Mouse (Mus musculus): ENCODE results near the gene Gck. TPM values are rescaled to one million over a fixed set of nuclear protein-coding genes. Genes with fewer than 3 reads are reported as not detected.

Gck gene
- polyA plus RNA-seq (2015; fragmentation: Nextera tagmentation; extraction: Ambion mirVana) = 2.4 and 3.5 TPM in 2 replicates

- peak; percentile 70; the same call in 1 of the 2 replicates for ATAC-seq (ENCODE audit: insufficient number of reproducible peaks, low FRiP score, low TSS enrichment, low read depth)
- H3K27me3 ChIP-seq = no peaks in the 10 kb centered on the region
- peak within 1 kb of the TSS; percentile 53; the same call in 1 of the 2 replicates for H3K27ac ChIP-seq (replicated peaks)
- 67% methylated on average over 8 of the region's 8 CpGs for WGBS
- no peaks in the 10 kb centered on the region for H3K9me3 ChIP-seq (replicated peaks)
- H3K4me3 ChIP-seq (replicated peaks) = no peak within 1 kb of the TSS
- no peak within 1 kb of the TSS for H3K9ac ChIP-seq
- H3K36me3 ChIP-seq = no peaks in the 10 kb centered on the region
- peaks cover 20% of the 10 kb centered on the region for H3K4me1 ChIP-seq
- H3K4me2 ChIP-seq (replicated peaks) = no peak within 1 kb of the TSS
Observed at GRCm38 (mm10) chr11:5949586-5950352, at the start of gene Gck. Gene Gck (minus strand): TSS chr11:5950081.

DNA sequence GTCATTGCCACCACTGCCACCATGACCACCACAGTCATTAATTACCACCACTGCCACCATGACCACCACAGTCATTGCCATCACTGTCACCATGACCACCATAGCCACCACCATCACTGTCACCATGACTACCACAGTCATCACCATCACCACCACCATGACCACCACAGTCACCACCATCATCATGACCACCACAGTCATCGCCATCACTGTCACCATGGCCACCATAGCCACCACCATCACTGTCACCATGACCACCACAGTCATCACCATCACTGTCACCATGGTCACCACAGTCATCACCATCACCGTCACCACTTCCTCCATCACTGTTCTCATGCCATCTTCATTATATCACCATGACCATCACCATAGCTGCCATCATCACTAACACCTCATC, 48.6 kb upstream of the Gck start:
- no peak overlapping the region for H3K9ac ChIP-seq
- no peaks in the 10 kb centered on the region for H3K9me3 ChIP-seq (replicated peaks)
- H3K36me3 ChIP-seq = no peaks in the 10 kb centered on the region
- no peak overlapping the region for H3K27ac ChIP-seq (replicated peaks)
- ATAC-seq (ENCODE audit: insufficient number of reproducible peaks, low FRiP score, low TSS enrichment, low read depth) = no peak
- H3K4me3 ChIP-seq (replicated peaks) = no peak overlapping the region
- WGBS = 93% methylated on average over 2 of the region's 2 CpGs
- peaks cover 31% of the 10 kb centered on the region for H3K4me1 ChIP-seq
- H3K27me3 ChIP-seq = no peaks in the 10 kb centered on the region
- H3K4me2 ChIP-seq (replicated peaks) = no peak overlapping the region

DNA sequence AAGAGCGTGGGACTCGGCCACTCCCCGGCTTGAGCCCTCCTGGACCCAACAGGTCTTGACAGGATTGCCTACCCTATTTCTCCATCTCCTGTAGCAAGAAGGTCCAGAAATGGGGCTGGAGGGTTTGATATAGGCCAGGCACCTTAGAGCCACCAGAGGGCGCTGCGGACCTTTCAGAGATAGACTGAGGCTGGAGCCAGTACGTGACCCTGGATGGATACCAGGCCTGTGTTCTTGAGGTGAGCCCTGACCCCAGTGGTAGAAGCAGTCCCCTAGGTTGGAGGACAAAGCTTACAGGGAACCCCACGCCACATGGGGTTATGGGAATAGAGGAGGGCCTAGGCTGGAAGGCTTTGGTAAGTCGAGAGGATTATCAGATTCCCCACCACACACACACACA, 46.1 kb upstream of the Gck start:
- Histone ChIP-seq H3K9me3 (replicated peaks) (no peaks in the 10 kb centered on the region), H3K36me3 (no peaks in the 10 kb centered on the region), H3K4me1 (peaks cover 19% of the 10 kb centered on the region), H3K9ac (no peak overlapping the region), H3K4me2 (replicated peaks) (no peak overlapping the region), H3K4me3 (replicated peaks) (no peak overlapping the region), H3K27ac (replicated peaks) (no peak overlapping the region), H3K27me3 (no peaks in the 10 kb centered on the region)
- 11% methylated on average over 8 of the region's 8 CpGs for WGBS
- no peak for ATAC-seq (ENCODE audit: insufficient number of reproducible peaks, low FRiP score, low TSS enrichment, low read depth)

DNA sequence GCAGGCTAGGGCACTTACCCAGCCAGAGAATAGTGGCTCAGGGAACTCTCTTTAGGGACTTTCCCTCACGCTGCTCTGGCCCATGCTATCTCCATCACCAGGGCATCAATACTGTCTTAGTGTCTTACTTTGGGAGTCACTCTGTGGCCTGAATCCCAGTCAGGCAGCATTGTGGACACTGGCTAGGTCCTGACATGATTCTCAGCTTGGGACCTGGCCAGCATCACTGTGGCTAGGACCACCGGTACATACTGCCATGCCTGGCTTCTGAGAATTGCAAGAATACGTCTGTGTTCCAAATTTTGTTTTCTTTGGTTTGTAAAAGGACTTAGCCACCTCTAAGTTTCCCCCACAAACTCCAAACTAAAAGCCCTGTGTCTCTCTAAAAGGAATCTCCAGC, 45.0 kb upstream of the Gck start:
- no peak for ATAC-seq (ENCODE audit: insufficient number of reproducible peaks, low FRiP score, low TSS enrichment, low read depth)
- 72% methylated on average over 3 of the region's 3 CpGs for WGBS
- H3K4me3 ChIP-seq (replicated peaks) = no peak overlapping the region
- no peak overlapping the region for H3K9ac ChIP-seq
- no peaks in the 10 kb centered on the region for H3K36me3 ChIP-seq
- no peaks in the 10 kb centered on the region for H3K9me3 ChIP-seq (replicated peaks)
- no peak overlapping the region for H3K27ac ChIP-seq (replicated peaks)
- peaks cover 8% of the 10 kb centered on the region for H3K4me1 ChIP-seq
- H3K4me2 ChIP-seq (replicated peaks) = no peak overlapping the region
- H3K27me3 ChIP-seq = no peaks in the 10 kb centered on the region

GRCm38 (mm10) chr11:5994212-5994611, 44.3 kb upstream of the Gck start:
- WGBS = 84% methylated on average over 5 of the region's 5 CpGs
- H3K9me3 ChIP-seq (replicated peaks) = no peaks in the 10 kb centered on the region
- H3K9ac ChIP-seq = no peak overlapping the region
- no peak overlapping the region for H3K4me2 ChIP-seq (replicated peaks)
- no peaks in the 10 kb centered on the region for H3K36me3 ChIP-seq
- H3K27ac ChIP-seq (replicated peaks) = no peak overlapping the region
- 0 out of 2 replicates have a peak, but pooled peaks cover 3% of the 10 kb centered on the region for H3K4me1 ChIP-seq
- H3K27me3 ChIP-seq = no peaks in the 10 kb centered on the region
- no peak for ATAC-seq (ENCODE audit: insufficient number of reproducible peaks, low FRiP score, low TSS enrichment, low read depth)
- H3K4me3 ChIP-seq (replicated peaks) = no peak overlapping the region

- H3K27ac ChIP-seq (replicated peaks) = no peak overlapping the region
Observed at GRCm38 (mm10) chr11:5990910-5991309, 41.0 kb upstream of the Gck start.

DNA sequence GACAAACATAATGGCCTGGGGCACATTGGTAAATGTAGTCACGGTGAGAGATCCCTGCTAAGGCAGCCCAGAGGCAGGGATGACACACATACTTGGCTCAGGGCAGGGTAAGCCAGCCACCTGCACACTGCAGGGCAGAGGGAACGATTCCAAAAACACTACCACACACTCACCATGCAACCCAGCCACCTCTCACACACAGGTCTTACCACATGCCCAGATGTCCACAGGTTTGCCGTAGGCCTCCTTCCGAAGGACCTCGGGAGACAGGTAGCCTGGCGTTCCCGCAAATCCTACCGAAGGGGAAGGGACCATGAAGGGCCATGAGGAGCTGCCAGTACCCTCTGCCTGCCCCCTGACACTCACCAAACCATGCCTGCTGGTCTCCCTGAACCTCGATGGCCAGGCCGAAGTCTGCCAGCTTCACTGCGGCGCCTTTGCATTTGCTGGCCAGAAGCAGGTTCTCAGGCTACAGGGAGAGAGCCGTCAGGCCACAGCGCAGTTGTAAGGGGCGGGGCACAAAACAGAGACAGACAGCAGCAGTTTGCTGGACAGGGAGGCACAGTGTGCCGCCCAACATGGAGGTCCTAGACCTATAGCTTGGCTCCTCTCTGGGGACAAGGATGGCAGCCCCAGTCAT, 40.2 kb upstream of the Gck start:
- H3K9me3 ChIP-seq (replicated peaks) = no peaks in the 10 kb centered on the region
- no peak overlapping the region for H3K4me2 ChIP-seq (replicated peaks)
- H3K36me3 ChIP-seq = no peaks in the 10 kb centered on the region
- H3K27ac ChIP-seq (replicated peaks) = no peak overlapping the region
- H3K9ac ChIP-seq = no peak overlapping the region
- H3K4me3 ChIP-seq (replicated peaks) = no peak overlapping the region
- WGBS = 80% methylated on average over 16 of the region's 16 CpGs
- 0 out of 2 replicates have a peak, but pooled peaks cover 3% of the 10 kb centered on the region for H3K4me1 ChIP-seq
- ATAC-seq (ENCODE audit: insufficient number of reproducible peaks, low FRiP score, low TSS enrichment, low read depth) = no peak
- no peaks in the 10 kb centered on the region for H3K27me3 ChIP-seq

More at GRCm38 (mm10) chr11:5990910-5991309, 41.0 kb upstream of the Gck start:
- H3K36me3 ChIP-seq = no peaks in the 10 kb centered on the region
- H3K9me3 ChIP-seq (replicated peaks) = no peaks in the 10 kb centered on the region
- H3K27me3 ChIP-seq = no peaks in the 10 kb centered on the region
- no peak for ATAC-seq (ENCODE audit: insufficient number of reproducible peaks, low FRiP score, low TSS enrichment, low read depth)
- no peak overlapping the region for H3K9ac ChIP-seq
- no peak overlapping the region for H3K4me3 ChIP-seq (replicated peaks)
- H3K4me2 ChIP-seq (replicated peaks) = no peak overlapping the region
- H3K4me1 ChIP-seq = 0 out of 2 replicates have a peak, but pooled peaks cover 3% of the 10 kb centered on the region
- 40% methylated on average over 4 of the region's 4 CpGs for WGBS

DNA sequence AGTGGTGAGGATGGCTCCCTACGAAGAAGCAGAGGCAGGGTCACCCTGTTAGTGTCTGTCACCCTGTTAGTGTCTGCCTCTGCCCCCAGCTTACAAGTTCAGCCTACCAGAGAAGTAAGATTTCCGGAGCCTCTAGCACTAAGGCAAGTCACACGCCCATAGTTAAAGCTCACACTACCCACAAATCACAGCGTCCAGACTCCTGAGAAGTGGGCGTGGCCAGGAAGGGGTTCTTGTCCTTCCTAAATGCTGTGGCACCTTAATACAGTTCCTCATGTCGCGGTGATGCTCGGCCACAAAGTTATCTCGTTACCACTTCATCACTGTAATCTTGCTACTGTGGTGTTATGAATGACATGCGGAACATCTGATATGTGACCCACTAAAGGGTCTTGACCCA, 38.2 kb upstream of the Gck start:
- WGBS = 78% methylated on average over 10 of the region's 10 CpGs
- H3K27ac ChIP-seq (replicated peaks) = no peak overlapping the region
- H3K27me3 ChIP-seq = no peaks in the 10 kb centered on the region
- no peak overlapping the region for H3K9ac ChIP-seq
- no peaks in the 10 kb centered on the region for H3K36me3 ChIP-seq
- H3K4me2 ChIP-seq (replicated peaks) = no peak overlapping the region
- no peaks in the 10 kb centered on the region for H3K4me1 ChIP-seq
- no peak for ATAC-seq (ENCODE audit: insufficient number of reproducible peaks, low FRiP score, low TSS enrichment, low read depth)
- H3K9me3 ChIP-seq (replicated peaks) = no peaks in the 10 kb centered on the region
- H3K4me3 ChIP-seq (replicated peaks) = no peak overlapping the region

GRCm38 (mm10) chr11:5983629-5984028, 33.7 kb upstream of the Gck start:
- Histone ChIP-seq H3K27ac (replicated peaks) (no peak overlapping the region), H3K36me3 (no peaks in the 10 kb centered on the region), H3K4me2 (replicated peaks) (no peak overlapping the region), H3K4me1 (no peaks in the 10 kb centered on the region), H3K9ac (no peak overlapping the region), H3K27me3 (no peaks in the 10 kb centered on the region), H3K9me3 (replicated peaks) (no peaks in the 10 kb centered on the region), H3K4me3 (replicated peaks) (no peak overlapping the region)
- no peak for ATAC-seq (ENCODE audit: insufficient number of reproducible peaks, low FRiP score, low TSS enrichment, low read depth)
- 88% methylated on average over 5 of the region's 5 CpGs for WGBS

GRCm38 (mm10) chr11:5981323-5981722, 31.4 kb upstream of the Gck start:
- H3K4me2 ChIP-seq (replicated peaks) = no peak overlapping the region
- H3K27ac ChIP-seq (replicated peaks) = no peak overlapping the region
- peaks cover 1% of the 10 kb centered on the region; the same call in 1 of the 2 replicates for H3K4me1 ChIP-seq
- ATAC-seq (ENCODE audit: insufficient number of reproducible peaks, low FRiP score, low TSS enrichment, low read depth) = no peak
- no peaks in the 10 kb centered on the region for H3K9me3 ChIP-seq (replicated peaks)
- WGBS = 88% methylated on average over 7 of the region's 7 CpGs
- H3K9ac ChIP-seq = no peak overlapping the region
- no peaks in the 10 kb centered on the region for H3K36me3 ChIP-seq
- no peak overlapping the region for H3K4me3 ChIP-seq (replicated peaks)
- no peaks in the 10 kb centered on the region for H3K27me3 ChIP-seq

- no peaks in the 10 kb centered on the region for H3K36me3 ChIP-seq
- H3K4me2 ChIP-seq (replicated peaks) = no peak overlapping the region
- no peaks in the 10 kb centered on the region for H3K27me3 ChIP-seq
- H3K4me3 ChIP-seq (replicated peaks) = no peak overlapping the region
- H3K4me1 ChIP-seq = peaks cover 6% of the 10 kb centered on the region; the same call in 1 of the 2 replicates
- no peaks in the 10 kb centered on the region for H3K9me3 ChIP-seq (replicated peaks)
- no peak overlapping the region for H3K9ac ChIP-seq
- H3K27ac ChIP-seq (replicated peaks) = no peak overlapping the region
- no peak for ATAC-seq (ENCODE audit: insufficient number of reproducible peaks, low FRiP score, low TSS enrichment, low read depth)
- 62% methylated on average over 8 of the region's 8 CpGs for WGBS
Observed at GRCm38 (mm10) chr11:5980561-5980960, 30.7 kb upstream of the Gck start.

All from embryonic facial prominence, embryonic 15.5 days (tissue).